Mouse (Mus musculus) midbrain, embryonic 11.5 days (tissue): ENCODE results near the gene Omp. TPM values are rescaled to one million over a fixed set of nuclear protein-coding genes. Genes with fewer than 3 reads are reported as not detected.

Experiments
- ATAC-seq: fragments of 200-750 bp; cut with Nextera tagmentation; 2 replicates; pipeline ENCODE4 v1.8.0; 2017; ENCODE audit warnings: moderate TSS enrichment, moderate library complexity; ENCODE audit not compliant: low FRiP score
- DNase-seq: peaks from one replicate; pipeline ENCODE4 v3.0.0; 2015; ENCODE audit warnings: low spot score; ENCODE audit errors: missing footprints
- H3K27ac ChIP-seq: fragments of 300-500 bp; sonication (generic); 2 replicates; pipeline ENCODE4 v1.5.1; 2014; ENCODE audit warnings: low read depth, low read length
- H3K27me3 ChIP-seq: fragments of 300-500 bp; sonication (generic); 2 replicates; pipeline ENCODE4 v1.6.1; 2014; ENCODE audit warnings: mild to moderate bottlenecking, low read length, moderate library complexity, mixed read lengths; ENCODE audit not compliant: control insufficient read depth, insufficient read depth
- H3K36me3 ChIP-seq: fragments of 300-500 bp; sonication (generic); 2 replicates; pipeline ENCODE4 v1.6.1; 2014; ENCODE audit warnings: mild to moderate bottlenecking, low read length, moderate library complexity, mixed read lengths; ENCODE audit not compliant: control insufficient read depth, insufficient read depth
- H3K4me1 ChIP-seq: fragments of 300-500 bp; sonication (generic); 2 replicates; pipeline ENCODE4 v1.6.1; 2014; ENCODE audit warnings: low read length; ENCODE audit not compliant: control insufficient read depth, insufficient read depth
- H3K4me2 ChIP-seq: fragments of 300-500 bp; sonication (generic); 2 replicates; pipeline ENCODE4 v1.6.1; 2014; ENCODE audit warnings: mild to moderate bottlenecking, moderate library complexity
- H3K4me3 ChIP-seq: fragments of 300-500 bp; sonication (generic); 2 replicates; pipeline ENCODE4 v1.5.1; 2014; ENCODE audit warnings: low read depth, low read length
- H3K9ac ChIP-seq: fragments of 300-500 bp; sonication (generic); 2 replicates; pipeline ENCODE4 v1.6.1; 2014; ENCODE audit warnings: low read length
- H3K9me3 ChIP-seq: fragments of 300-500 bp; sonication (generic); 2 replicates; pipeline ENCODE4 v1.6.1; 2016; ENCODE audit warnings: low read length; ENCODE audit not compliant: control insufficient read depth
- WGBS: fragments of 180-500 bp; shearing (Covaris S2); extraction: QIAGEN DNeasy Blood & Tissue Kit; methylation state at CpG from one replicate; pipeline ENCODE4 v1.1.7; 2014; 5-methylcytosine and 5-hydroxymethylcytosine counted together
- polyA plus RNA-seq: library from polyadenylated mRNA; unstranded; fragments of >200 nt; fragmentation: Nextera tagmentation; extraction: Ambion mirVana; gene quantifications from 2 replicates; pipeline ENCODE4 v1.2.1, GENCODE M21; 2014

Gene Omp
- polyA plus RNA-seq, 1 experiment from 2014 or later = 0.18 TPM

DNA sequence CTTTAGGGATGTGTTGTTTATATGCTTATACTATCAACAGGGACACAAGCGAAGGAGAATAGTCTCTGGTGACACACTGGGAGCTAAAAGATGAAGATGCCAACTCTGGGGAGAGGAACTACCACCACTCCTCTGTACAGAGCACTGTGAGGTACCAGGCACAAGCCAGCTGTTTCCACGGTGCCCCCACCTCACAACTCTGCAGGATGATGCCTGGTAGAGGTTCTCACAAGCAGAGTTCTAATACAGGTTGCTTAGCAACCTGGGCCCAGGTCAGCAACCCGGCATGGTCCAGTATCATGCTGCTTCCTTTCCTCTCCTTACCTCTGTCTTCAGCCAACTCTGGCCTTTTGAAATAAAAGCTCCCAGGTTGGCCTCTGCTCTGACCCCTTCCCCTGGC is 7.7 kb downstream of the Omp start:
- no peaks in the 10 kb centered on the region for H3K27me3 ChIP-seq
- DNase-seq (no peak), ATAC-seq (no peak)
- no peak overlapping the region for H3K9ac ChIP-seq
- no peaks in the 10 kb centered on the region for H3K36me3 ChIP-seq
- no peak overlapping the region for H3K4me3 ChIP-seq
- 46% methylated on average over 3 of the region's 3 CpGs for WGBS
- no peak overlapping the region for H3K27ac ChIP-seq
- no peaks in the 10 kb centered on the region for H3K9me3 ChIP-seq
- no peak overlapping the region for H3K4me2 ChIP-seq
- H3K4me1 ChIP-seq = peaks cover 2% of the 10 kb centered on the region; the same call in 1 of the 2 replicates

GRCm38 (mm10) chr7:98131751-98132150 is 13.6 kb downstream of the Omp start:
- no peak for DNase-seq
- H3K4me3 ChIP-seq = no peak overlapping the region
- no peak overlapping the region for H3K27ac ChIP-seq
- no peak overlapping the region for H3K4me2 ChIP-seq
- H3K9ac ChIP-seq = no peak overlapping the region
- no peak for ATAC-seq
- H3K4me1 ChIP-seq = no peaks in the 10 kb centered on the region
- H3K36me3 ChIP-seq = no peaks in the 10 kb centered on the region
- H3K27me3 ChIP-seq = no peaks in the 10 kb centered on the region
- WGBS = 92% methylated on average over 8 of the region's 8 CpGs
- no peaks in the 10 kb centered on the region for H3K9me3 ChIP-seq

GRCm38 (mm10) chr7:98125473-98125872 is 19.8 kb downstream of the Omp start:
- no peak overlapping the region for H3K27ac ChIP-seq
- 0 out of 2 replicates have a peak, but pooled peaks cover under 1% of the 10 kb centered on the region for H3K4me1 ChIP-seq
- no peak for DNase-seq
- no peak for ATAC-seq
- H3K9me3 ChIP-seq = no peaks in the 10 kb centered on the region
- H3K36me3 ChIP-seq = no peaks in the 10 kb centered on the region
- WGBS = 39% methylated on average over 5 of the region's 5 CpGs
- H3K27me3 ChIP-seq = no peaks in the 10 kb centered on the region
- no peak overlapping the region for H3K4me3 ChIP-seq
- no peak overlapping the region for H3K9ac ChIP-seq
- H3K4me2 ChIP-seq = no peak overlapping the region

- Histone ChIP-seq H3K27me3 (no peaks in the 10 kb centered on the region), H3K9me3 (no peaks in the 10 kb centered on the region), H3K27ac (no peak overlapping the region), H3K9ac (no peak overlapping the region), H3K36me3 (no peaks in the 10 kb centered on the region), H3K4me1 (0 out of 2 replicates have a peak, but pooled peaks cover 2% of the 10 kb centered on the region), H3K4me2 (no peak overlapping the region), H3K4me3 (no peak overlapping the region)
- WGBS = 76% methylated on average over 5 of the region's 5 CpGs
- no peak for ATAC-seq
- peak; percentile 81 for DNase-seq
These were observed 20.6 kb downstream of the Omp start for GRCm38 (mm10) chr7:98124701-98125100.

GRCm38 (mm10) chr7:98121673-98122072 is 23.6 kb downstream of the Omp start:
- Histone ChIP-seq H3K4me1 (peaks cover 6% of the 10 kb centered on the region; the same call in 1 of the 2 replicates), H3K4me2 (no peak overlapping the region), H3K9me3 (no peaks in the 10 kb centered on the region), H3K27me3 (no peaks in the 10 kb centered on the region), H3K9ac (no peak overlapping the region), H3K36me3 (no peaks in the 10 kb centered on the region), H3K27ac (no peak overlapping the region), H3K4me3 (no peak overlapping the region)
- 77% methylated on average over 8 of the region's 8 CpGs for WGBS
- no peak for ATAC-seq
- peak; percentile 37 for DNase-seq

GRCm38 (mm10) chr7:98121241-98121640 is 24.1 kb downstream of the Omp start:
- H3K27me3 ChIP-seq = no peaks in the 10 kb centered on the region
- ATAC-seq = no peak
- no peaks in the 10 kb centered on the region for H3K9me3 ChIP-seq
- 91% methylated on average over 3 of the region's 3 CpGs for WGBS
- DNase-seq = peak; percentile 41
- peaks cover 6% of the 10 kb centered on the region; the same call in 1 of the 2 replicates for H3K4me1 ChIP-seq
- no peak overlapping the region for H3K9ac ChIP-seq
- no peak overlapping the region for H3K4me2 ChIP-seq
- H3K27ac ChIP-seq = no peak overlapping the region
- H3K4me3 ChIP-seq = no peak overlapping the region
- H3K36me3 ChIP-seq = no peaks in the 10 kb centered on the region

GRCm38 (mm10) chr7:98120325-98120724 is 25.0 kb downstream of the Omp start:
- no peaks in the 10 kb centered on the region for H3K9me3 ChIP-seq
- peak overlapping the region; percentile 42 for H3K4me2 ChIP-seq
- no peak overlapping the region for H3K27ac ChIP-seq
- 12% methylated on average over 7 of the region's 7 CpGs for WGBS
- no peaks in the 10 kb centered on the region for H3K27me3 ChIP-seq
- H3K9ac ChIP-seq = no peak overlapping the region
- H3K4me3 ChIP-seq = no peak overlapping the region
- peaks cover 6% of the 10 kb centered on the region; the same call in 1 of the 2 replicates for H3K4me1 ChIP-seq
- DNase-seq (peak; percentile 97), ATAC-seq (peak; percentile 77)
- no peaks in the 10 kb centered on the region for H3K36me3 ChIP-seq

- WGBS = 85% methylated on average over 2 of the region's 2 CpGs
- Histone ChIP-seq H3K4me2 (no peak overlapping the region), H3K4me3 (no peak overlapping the region), H3K4me1 (peaks cover 6% of the 10 kb centered on the region; the same call in 1 of the 2 replicates), H3K27ac (no peak overlapping the region), H3K27me3 (no peaks in the 10 kb centered on the region), H3K9me3 (no peaks in the 10 kb centered on the region), H3K9ac (no peak overlapping the region), H3K36me3 (no peaks in the 10 kb centered on the region)
- ATAC-seq = peak; percentile 60
- DNase-seq = peak; percentile 88
These were observed 25.4 kb downstream of the Omp start for GRCm38 (mm10) chr7:98119961-98120232.

DNA sequence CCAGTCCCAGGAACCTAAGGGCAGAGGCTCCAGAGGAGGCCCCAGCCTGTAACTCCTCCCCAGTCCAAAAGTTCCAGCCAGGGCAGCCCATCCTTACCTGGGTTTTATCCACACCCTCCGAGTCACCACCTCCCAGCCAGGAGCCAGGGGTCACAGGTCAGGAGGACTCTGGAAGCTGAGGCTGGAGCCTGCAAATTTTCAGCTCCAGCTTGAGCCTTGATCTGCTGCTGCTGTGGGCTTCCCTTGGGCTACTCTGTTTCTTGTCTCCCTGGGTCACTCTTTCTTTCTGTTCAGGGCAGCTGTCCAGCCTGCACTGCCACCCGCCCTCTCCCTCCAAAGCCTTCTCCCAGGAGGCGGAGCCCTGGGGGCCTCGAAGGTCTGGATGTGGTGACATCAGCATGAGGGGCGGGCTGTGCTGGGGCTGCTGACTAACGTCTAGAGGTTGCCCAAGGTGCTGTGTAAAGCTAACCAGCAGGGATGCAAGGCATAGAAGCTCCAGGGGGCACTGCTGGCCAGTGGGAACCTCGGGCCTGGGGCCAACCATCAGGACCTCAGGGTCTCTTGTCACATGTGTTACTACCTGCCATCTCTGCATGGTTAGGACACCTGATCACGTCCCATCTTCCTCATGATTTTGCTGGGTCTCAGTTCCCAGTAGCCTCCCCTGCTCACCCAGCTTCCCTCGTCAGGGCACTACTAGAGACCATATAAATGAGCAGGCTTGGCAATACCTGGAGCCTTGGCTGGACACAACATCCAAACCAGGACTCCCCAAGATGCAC is 25.9 kb downstream of the Omp start, which contains the start of gene Myo7a:
Gene Myo7a (minus strand): TSS at position 346 of the 782 bp plus-strand sequence.
- no peaks in the 10 kb centered on the region for H3K9me3 ChIP-seq
- no peaks in the 10 kb centered on the region for H3K27me3 ChIP-seq
- peak; percentile 47; the same call in 1 of the 2 replicates for ATAC-seq
- peaks cover 6% of the 10 kb centered on the region; the same call in 1 of the 2 replicates for H3K4me1 ChIP-seq
- no peaks in the 10 kb centered on the region for H3K36me3 ChIP-seq
- no peak within 1 kb of the TSS for H3K9ac ChIP-seq
- no peak within 1 kb of the TSS for H3K27ac ChIP-seq
- 27% methylated on average over 9 of the region's 9 CpGs for WGBS
- peak; percentile 88 for DNase-seq
- peak within 1 kb of the TSS; percentile 42 for H3K4me2 ChIP-seq
- H3K4me3 ChIP-seq = no peak within 1 kb of the TSS
